Mouse (Mus musculus) heart, embryonic 14.5 days (tissue): ENCODE data around the gene Sh2b3. TPM values are rescaled to one million over a fixed set of nuclear protein-coding genes. Genes with fewer than 3 reads are reported as not detected.

Source experiments
- ATAC-seq: fragments of 200-750 bp; cut with Nextera tagmentation; 2 replicates; pipeline ENCODE4 v1.8.0; 2017; ENCODE audit warnings: low read depth, moderate TSS enrichment; ENCODE audit not compliant: insufficient number of reproducible peaks, insufficient read depth, low FRiP score
- H3K27ac ChIP-seq, 2 experiments: fragments of 200-500 bp in 1 of 2; fragments of 300-500 bp in 1 of 2; sonication (generic) in 1 of 2; replicated peaks in 1 of 2; 2 replicates each; pipeline ENCODE4 v1.5.1; 2012 to 2014; ENCODE audit warnings: low read depth in 2 of 2, low read length in 2 of 2, control low read depth in 1 of 2, mild to moderate bottlenecking in 1 of 2, mixed read lengths in 1 of 2; ENCODE audit not compliant: control insufficient read depth in 1 of 2, insufficient read depth in 1 of 2
- H3K27me3 ChIP-seq: fragments of 300-500 bp; sonication (generic); 2 replicates; pipeline ENCODE4 v1.6.1; 2014; ENCODE audit warnings: mild to moderate bottlenecking, low read length, control low read depth; ENCODE audit not compliant: control insufficient read depth, insufficient read depth
- H3K36me3 ChIP-seq: fragments of 300-500 bp; sonication (generic); 2 replicates; pipeline ENCODE4 v1.6.1; 2014; ENCODE audit warnings: mild to moderate bottlenecking, control low read depth, low read length, mixed read lengths; ENCODE audit not compliant: control insufficient read depth, insufficient read depth
- H3K4me1 ChIP-seq, 2 experiments: fragments of 200-500 bp in 1 of 2; fragments of 300-500 bp in 1 of 2; sonication (generic) in 1 of 2; 2 replicates each; pipeline ENCODE4 v1.6.1; 2012 to 2014; ENCODE audit warnings: low read length in 2 of 2, control low read depth in 1 of 2, mixed read lengths in 1 of 2; ENCODE audit not compliant: control insufficient read depth in 2 of 2, insufficient read depth in 2 of 2
- H3K4me2 ChIP-seq: fragments of 300-500 bp; sonication (generic); 2 replicates; pipeline ENCODE4 v1.6.1; 2014; ENCODE audit warnings: mild to moderate bottlenecking, low read length
- H3K4me3 ChIP-seq, 2 experiments: fragments of 200-500 bp in 1 of 2; fragments of 300-500 bp in 1 of 2; sonication (generic) in 1 of 2; 2 replicates each; pipeline ENCODE4 v1.5.1; 2012 to 2014; ENCODE audit warnings: low read length in 2 of 2, mild to moderate bottlenecking in 2 of 2, control low read depth in 1 of 2, low read depth in 1 of 2, moderate library complexity in 1 of 2; ENCODE audit not compliant: control insufficient read depth in 1 of 2, insufficient read depth in 1 of 2
- H3K9ac ChIP-seq: fragments of 300-500 bp; sonication (generic); 2 replicates; pipeline ENCODE4 v1.6.1; 2014; ENCODE audit warnings: mild to moderate bottlenecking, low read length
- H3K9me3 ChIP-seq: fragments of 300-500 bp; sonication (generic); 2 replicates; pipeline ENCODE4 v1.6.1; 2016; ENCODE audit warnings: low read length, control low read depth; ENCODE audit not compliant: control insufficient read depth
- WGBS: fragments of 180-500 bp; shearing (Covaris S2); extraction: QIAGEN DNeasy Blood & Tissue Kit; methylation state at CpG from one replicate; pipeline ENCODE4 v1.1.7; 2014; 5-methylcytosine and 5-hydroxymethylcytosine counted together
- polyA plus RNA-seq: library from polyadenylated mRNA; unstranded; fragments of >200 nt; fragmentation: Nextera tagmentation; extraction: Ambion mirVana; gene quantifications from 2 replicates; pipeline ENCODE4 v1.2.1, GENCODE M21; 2014

Sh2b3 gene
- polyA plus RNA-seq, 1 experiment from 2014 or later: 18.1 TPM

- no peak for ATAC-seq
- Histone ChIP-seq H3K27me3 (no peaks in the 10 kb centered on the region), H3K36me3 (peaks cover 30% of the 10 kb centered on the region), H3K4me3 (no peak overlapping the region), H3K9me3 (no peaks in the 10 kb centered on the region), H3K4me2 (no peak overlapping the region), H3K4me1 (peaks cover 37 to 41% of the 10 kb centered on the region in 2 experiments), H3K27ac (no peak overlapping the region), H3K9ac (no peak overlapping the region)
- WGBS: 74% methylated on average over 6 of the region's 6 CpGs
Observed at GRCm38 (mm10) chr5:121831002-121831601, 6.3 kb downstream of the Sh2b3 start.

GRCm38 (mm10) chr5:121828491-121829432 is 8.7 kb downstream of the Sh2b3 start:
- no peak for ATAC-seq
- Histone ChIP-seq H3K36me3 (peaks cover 45% of the 10 kb centered on the region), H3K4me3 (peak overlapping the region; percentile 38 to 42), H3K27ac (no peak overlapping the region), H3K4me2 (peak overlapping the region; percentile 81), H3K9ac (peak overlapping the region; percentile 69), H3K27me3 (no peaks in the 10 kb centered on the region), H3K9me3 (no peaks in the 10 kb centered on the region), H3K4me1 (peaks cover 19 to 37% of the 10 kb centered on the region in 2 experiments)
- whole genome bisulfite sequencing: 22% methylated on average over 80 of the region's 82 CpGs

DNA sequence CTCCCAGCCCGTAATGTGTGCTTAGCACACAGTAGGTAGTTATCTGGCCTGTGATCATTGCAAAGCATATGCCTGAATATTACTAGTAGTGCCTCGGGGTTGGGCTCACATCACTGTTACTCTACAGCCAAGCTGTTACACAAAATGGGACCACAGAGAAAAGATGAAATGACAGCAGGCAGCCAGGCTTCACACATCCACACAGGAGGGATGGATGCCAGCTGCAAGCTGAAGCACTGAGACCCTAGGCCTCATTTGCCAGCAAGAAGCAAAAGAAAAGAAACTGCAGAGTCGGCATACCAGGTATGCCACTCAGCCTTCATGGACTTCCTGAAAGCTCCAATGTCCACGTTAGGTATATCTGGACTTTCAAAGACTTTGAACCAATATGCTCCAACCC is 9.6 kb downstream of the Sh2b3 start:
- peaks cover 12 to 37% of the 10 kb centered on the region in 2 experiments for H3K4me1 ChIP-seq

GRCm38 (mm10) chr5:121825606-121826005 is 11.8 kb downstream of the Sh2b3 start:
- H3K4me3 ChIP-seq: no peak overlapping the region
- WGBS: 88% methylated on average over 3 of the region's 3 CpGs
- H3K9me3 ChIP-seq: no peaks in the 10 kb centered on the region
- H3K27ac ChIP-seq: no peak overlapping the region
- H3K27me3 ChIP-seq: no peaks in the 10 kb centered on the region
- peaks cover 12 to 43% of the 10 kb centered on the region in 2 experiments for H3K4me1 ChIP-seq
- peaks cover 71% of the 10 kb centered on the region for H3K36me3 ChIP-seq
- H3K4me2 ChIP-seq: no peak overlapping the region
- no peak overlapping the region for H3K9ac ChIP-seq
- no peak for ATAC-seq

More for the DNA sequence above, 9.6 kb downstream of the Sh2b3 start:
- Histone ChIP-seq H3K4me3 (no peak overlapping the region), H3K27ac (no peak overlapping the region), H3K9me3 (no peaks in the 10 kb centered on the region), H3K4me2 (no peak overlapping the region), H3K9ac (no peak overlapping the region), H3K27me3 (no peaks in the 10 kb centered on the region), H3K36me3 (peaks cover 53% of the 10 kb centered on the region)
- ATAC-seq: no peak
- WGBS: 81% methylated on average over 4 of the region's 4 CpGs

DNA sequence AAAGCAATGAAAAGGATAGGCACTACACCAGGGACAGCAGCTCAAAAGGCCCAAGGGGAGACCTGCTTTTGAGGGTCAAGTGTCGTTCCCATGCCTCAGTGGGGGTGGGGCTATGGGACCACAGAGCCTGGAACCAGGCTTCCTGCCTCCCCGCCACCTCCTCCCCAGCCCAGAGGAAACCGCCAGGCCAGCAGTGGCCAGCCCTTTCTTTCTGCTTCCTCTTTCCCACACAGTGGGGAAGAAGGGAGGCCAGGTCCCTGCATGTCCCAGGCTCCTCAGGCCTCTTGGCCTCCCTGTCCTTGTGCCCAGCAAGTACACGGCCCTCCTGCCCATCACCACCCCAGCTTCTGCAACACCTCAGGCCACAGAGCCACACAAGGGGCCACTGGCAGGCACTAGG is 13.3 kb downstream of the Sh2b3 start:
- WGBS: 72% methylated on average over 4 of the region's 4 CpGs
- H3K4me3 ChIP-seq: no peak overlapping the region
- H3K9ac ChIP-seq: 0 out of 2 replicates have a peak overlapping the region, but pooled peaks have one; percentile 22
- H3K27me3 ChIP-seq: no peaks in the 10 kb centered on the region
- H3K9me3 ChIP-seq: no peaks in the 10 kb centered on the region
- H3K36me3 ChIP-seq: peaks cover 85% of the 10 kb centered on the region
- ATAC-seq: peak; percentile 44; the same call in 1 of the 2 replicates
- H3K27ac ChIP-seq: peak overlapping the region; percentile 64 to 77
- H3K4me1 ChIP-seq: peaks cover 18 to 52% of the 10 kb centered on the region in 2 experiments
- H3K4me2 ChIP-seq: no peak overlapping the region

DNA sequence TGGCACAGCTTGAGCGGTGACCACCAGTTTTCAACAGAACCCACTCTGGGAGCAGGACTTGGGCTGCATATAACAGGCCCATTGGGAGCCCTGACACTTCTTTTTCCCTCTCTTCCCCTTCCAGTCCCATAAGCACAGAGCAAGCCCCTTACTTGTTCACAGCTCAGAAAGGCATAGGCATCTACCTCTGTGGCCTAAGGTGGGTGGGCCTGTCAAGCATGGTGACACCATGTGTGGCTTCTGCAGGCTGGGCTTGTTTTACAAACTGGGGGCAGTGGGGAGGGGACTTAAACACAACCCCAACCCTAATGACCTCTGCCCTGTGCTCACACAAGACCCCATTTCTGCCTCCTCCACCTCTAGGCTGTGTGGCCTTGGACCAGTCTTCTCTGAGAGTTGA is 13.8 kb downstream of the Sh2b3 start:
- H3K27ac ChIP-seq: peak overlapping the region in 1 of 2 experiments; percentile 77; a peak in 2 of 4 replicates
- no peak overlapping the region for H3K4me2 ChIP-seq
- WGBS: 100% methylated on average over 1 of the region's 1 CpGs
- no peak overlapping the region for H3K4me3 ChIP-seq
- peaks cover 15 to 48% of the 10 kb centered on the region in 2 experiments for H3K4me1 ChIP-seq
- H3K9ac ChIP-seq: no peak overlapping the region
- H3K9me3 ChIP-seq: no peaks in the 10 kb centered on the region
- no peaks in the 10 kb centered on the region for H3K27me3 ChIP-seq
- H3K36me3 ChIP-seq: peaks cover 89% of the 10 kb centered on the region
- 0 out of 2 replicates have a peak, but pooled peaks have one; percentile 3 for ATAC-seq

GRCm38 (mm10) chr5:121822786-121823505 is 14.5 kb downstream of the Sh2b3 start:
- Histone ChIP-seq H3K36me3 (peaks cover 89% of the 10 kb centered on the region), H3K4me3 (no peak overlapping the region), H3K9ac (peak overlapping the region; percentile 25; the same call in 1 of the 2 replicates), H3K27ac (peak overlapping the region in 1 of 2 experiments; percentile 77; a peak in 1 of 4 replicates), H3K9me3 (no peaks in the 10 kb centered on the region), H3K27me3 (no peaks in the 10 kb centered on the region), H3K4me2 (no peak overlapping the region), H3K4me1 (peaks cover 15 to 45% of the 10 kb centered on the region in 2 experiments)
- ATAC-seq: no peak
- WGBS: 65% methylated on average over 7 of the region's 7 CpGs
